Mouse (Mus musculus) cerebellum, adult 9-11 months (tissue): Measurements from ENCODE around the gene Olfr905.

Experiments
- DNase-seq: peaks from one replicate; pipeline ENCODE4 v3.0.0; 2022

Olfr905 gene

DNA sequence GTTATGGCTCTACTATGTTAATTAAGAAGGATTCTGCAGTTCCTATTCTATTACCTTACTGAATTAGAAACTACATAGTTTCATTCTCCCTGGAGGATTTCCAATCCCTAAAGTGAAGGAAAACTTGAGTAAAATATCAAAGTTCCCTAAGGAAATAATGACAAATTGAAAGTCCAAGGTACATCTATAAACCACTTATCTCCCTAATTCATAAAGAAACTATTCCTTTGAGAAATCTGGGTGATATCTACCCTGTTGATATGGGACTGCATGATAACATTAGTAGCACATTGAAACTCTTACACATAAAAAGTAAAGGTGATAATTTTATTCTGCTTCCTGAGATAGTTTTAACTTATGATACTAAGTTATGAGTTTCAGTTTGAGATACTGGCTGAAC lies at the start of gene Olfr905:
TSS of gene Olfr905 (plus strand) at position 301 of the 400 bp plus-strand sequence.
- no peak for DNase-seq

DNA sequence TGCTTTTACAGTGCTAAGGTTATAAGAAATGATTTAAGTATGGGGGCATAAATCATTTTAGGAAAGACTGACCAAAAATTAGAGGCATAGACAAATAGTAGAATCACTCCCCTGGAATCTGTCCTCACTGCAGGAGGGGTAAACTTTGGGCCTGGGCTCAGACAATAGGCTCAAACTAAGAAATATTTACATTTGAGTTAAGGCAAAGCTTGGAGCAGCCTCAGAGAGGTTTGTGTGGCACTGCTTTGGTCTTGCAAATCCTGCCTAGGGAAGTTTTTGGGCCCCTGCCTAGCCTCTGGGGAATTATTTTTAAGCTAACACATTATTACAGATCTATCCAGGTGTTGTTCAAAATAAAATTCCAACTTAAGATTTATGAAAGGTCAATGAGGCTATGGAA lies 47.1 kb upstream of the Olfr905 start:
- DNase-seq: no peak

DNA sequence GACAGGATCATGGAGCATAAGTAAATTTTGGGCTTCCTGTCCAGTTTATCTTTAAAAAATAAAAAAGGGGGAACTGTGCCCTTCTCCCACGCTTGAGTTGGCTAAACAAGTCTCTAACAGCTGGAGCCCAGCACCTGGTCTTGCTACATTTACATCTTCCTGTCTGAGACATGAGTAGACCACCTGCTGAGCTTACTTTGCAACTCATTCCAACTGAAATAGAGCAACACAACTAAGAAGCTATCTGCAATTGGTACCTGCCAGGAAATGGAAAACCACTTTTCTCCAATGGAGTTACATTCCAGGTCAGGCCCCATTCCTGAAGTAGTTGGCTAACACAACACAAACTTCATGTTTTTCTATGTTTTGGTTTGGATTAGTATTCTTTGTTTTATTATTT lies 43.9 kb upstream of the Olfr905 start:
- DNase-seq: no peak

DNA sequence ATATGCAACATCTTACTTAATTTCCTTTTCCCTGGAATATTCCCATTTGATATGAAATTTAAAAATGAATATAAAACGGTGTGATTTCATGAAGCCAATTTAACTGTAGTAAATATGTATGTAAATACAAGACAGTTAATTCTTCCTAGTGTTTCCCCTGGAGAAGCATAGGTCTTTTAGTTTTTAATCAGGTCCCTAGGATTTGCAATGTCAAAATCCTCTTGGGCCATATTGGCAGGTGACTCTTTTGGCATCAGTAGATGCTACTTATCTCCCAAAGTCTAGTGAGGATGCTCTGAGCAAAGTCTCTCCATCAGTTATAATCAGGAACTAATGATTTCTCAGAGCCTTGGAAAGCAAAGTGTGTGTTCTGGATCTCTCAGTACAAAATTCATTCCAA lies 41.8 kb upstream of the Olfr905 start, which contains the start of gene Olfr901:
TSS of gene Olfr901 (plus strand) at position 301 of the 400 bp plus-strand sequence.
- DNase-seq: no peak

DNA sequence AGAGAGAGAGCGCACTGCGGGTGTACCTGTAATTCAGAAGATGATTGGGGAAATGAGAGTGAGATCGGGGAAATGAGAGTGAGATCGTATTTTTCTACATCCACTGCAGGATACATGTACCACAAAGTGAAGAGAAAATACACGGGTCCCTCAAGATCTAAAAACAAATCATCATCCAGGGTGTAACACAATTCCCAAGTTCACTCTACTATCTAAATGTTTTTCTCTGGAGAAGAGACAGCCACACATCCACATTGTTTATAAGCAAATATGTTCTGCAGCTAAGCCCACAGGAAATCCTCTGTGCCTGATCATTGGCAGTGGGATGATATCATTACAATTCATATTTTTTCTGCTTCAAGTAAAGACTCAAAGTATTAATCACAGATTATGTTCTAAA lies 23.6 kb upstream of the Olfr905 start, which contains the start of gene Olfr902:
TSS of gene Olfr902 (plus strand) at position 301 of the 400 bp plus-strand sequence.
- no peak for DNase-seq

DNA sequence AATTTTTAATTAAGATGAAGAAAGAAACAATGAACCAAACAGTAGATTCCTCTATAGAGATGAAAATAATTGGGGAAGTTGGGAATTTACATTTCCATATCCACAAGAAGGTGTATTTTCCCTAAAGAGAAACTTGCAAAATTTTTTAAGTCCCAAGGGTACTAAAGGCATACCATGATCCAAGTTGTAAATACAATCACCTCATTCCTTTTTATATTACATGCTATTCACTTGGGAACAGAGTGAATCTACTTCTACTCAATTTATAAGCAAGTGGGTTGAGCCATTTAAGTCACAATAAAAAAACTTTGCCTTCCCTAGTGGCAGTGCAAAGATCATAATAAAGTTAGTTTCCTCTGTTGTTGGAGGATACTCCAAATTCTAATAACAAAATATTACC lies 8.1 kb upstream of the Olfr905 start, which contains the start of gene Olfr904:
TSS of gene Olfr904 (plus strand) at position 301 of the 400 bp plus-strand sequence.
- no peak for DNase-seq

DNA sequence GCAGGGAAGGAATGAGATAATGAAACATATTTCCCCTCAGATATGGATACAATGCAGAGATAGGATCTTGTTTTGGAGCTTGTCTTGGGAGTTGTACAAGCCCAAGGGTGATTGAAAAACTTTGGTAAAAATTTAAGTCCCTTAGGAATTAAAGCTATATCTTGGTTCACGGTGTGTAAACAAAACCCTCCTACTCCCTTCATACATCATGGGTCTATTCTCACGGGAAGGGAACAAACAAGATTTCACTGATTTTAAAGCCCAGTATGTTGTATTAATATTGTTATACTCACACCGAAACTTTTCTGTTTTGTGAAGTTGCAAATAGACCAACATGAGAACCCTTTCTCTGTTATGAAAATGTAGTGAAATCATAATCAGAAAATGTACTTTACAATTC lies 15.9 kb downstream of the Olfr905 start, which contains the start of gene Olfr906:
TSS of gene Olfr906 (plus strand) at position 301 of the 400 bp plus-strand sequence.
- DNase-seq: no peak

DNA sequence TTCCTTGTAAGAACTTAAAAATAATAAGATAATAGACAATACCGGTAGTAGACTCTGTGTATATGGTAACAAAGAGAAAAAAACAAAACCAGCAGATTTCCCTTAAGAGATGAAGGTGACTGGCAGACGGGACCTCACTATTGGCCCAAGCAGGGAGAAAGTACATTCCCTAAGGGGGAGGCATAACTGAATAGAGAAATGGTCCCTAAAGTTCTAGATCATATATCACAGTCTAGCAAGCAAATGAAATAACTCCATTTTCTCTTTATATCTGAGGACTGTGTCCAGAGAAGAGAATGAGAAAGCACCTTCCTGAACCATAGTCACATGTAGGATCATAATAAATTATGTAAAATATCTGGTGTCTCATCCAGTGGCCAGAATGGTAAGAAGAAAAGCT lies 24.6 kb downstream of the Olfr905 start, which contains the start of gene Olfr907:
TSS of gene Olfr907 (plus strand) at position 301 of the 400 bp plus-strand sequence.
- DNase-seq: no peak

DNA sequence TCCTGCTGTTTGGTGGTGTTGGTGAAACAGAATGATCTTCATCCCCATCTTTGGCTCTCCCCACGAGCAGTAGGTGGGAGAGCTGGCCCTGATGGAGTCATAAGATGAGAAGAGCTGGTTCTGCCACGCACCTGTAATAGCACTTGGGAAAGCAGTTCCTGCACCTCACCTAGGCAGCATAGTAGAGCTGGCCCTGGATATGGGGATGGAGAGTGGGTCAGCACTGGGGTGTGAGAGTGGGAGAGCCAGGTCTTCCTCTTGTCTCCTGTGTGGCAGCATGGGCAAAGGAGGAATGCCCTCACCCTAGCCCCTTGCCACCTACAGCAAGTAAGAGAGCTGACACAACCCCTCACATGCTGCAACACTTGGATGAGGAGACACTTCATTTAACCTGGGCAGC lies 41.4 kb downstream of the Olfr905 start:
- DNase-seq: no peak

DNA sequence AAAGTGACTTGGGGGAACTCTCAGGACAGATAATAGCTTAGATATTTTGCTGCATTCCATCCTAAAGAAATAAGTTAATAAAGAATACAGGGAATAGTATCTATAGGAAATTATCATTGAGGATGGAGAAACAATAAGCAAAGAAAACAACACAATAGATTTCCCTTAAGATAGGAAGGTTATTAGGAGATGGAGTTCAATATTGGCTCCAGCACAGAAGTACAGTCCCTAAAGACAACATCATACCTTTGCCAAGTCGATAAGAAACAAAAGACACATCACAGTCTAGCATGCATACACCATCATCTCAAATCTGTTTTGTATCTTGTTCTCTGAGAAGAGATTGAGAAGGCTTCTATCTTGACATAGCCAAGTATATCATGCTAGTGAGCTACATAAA lies 50.4 kb downstream of the Olfr905 start, which contains the start of gene Olfr911-ps1:
TSS of gene Olfr911-ps1 (plus strand) at position 301 of the 400 bp plus-strand sequence.
- DNase-seq: no peak
